Comparison of ENCODE assay signal across 12 mouse cellular contexts in the genomic region with DNA sequence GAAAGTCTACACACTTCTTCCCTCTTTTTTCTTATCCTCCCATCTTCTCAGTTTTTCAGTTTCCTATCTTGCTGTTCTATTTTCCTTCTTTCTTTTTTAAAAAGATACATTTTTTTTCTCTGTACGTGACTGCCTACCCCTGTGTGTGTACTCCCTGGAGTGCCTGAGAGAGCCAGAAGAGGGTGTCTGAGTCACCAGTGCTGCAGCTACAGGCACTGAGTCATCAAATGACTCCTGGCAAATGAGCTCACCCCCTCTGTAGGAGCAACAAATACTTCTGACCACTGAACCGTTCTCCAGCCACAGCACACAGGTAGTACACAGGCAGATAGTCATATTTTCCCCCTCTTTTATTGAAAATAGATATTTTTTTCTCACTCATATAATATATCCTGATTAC. TPM values are rescaled to one million over a fixed set of nuclear protein-coding genes. Genes with fewer than 3 reads are reported as not detected.
DNase-seq lines count a peak whose midpoint lies in the region; ATAC-seq and TF ChIP-seq lines count a peak whose summit lies in the region.
"Had no signal": no experiment of that assay in that cellular context is flagged by ENCODE, and none has a peak within 500 bp of the region (broad histone marks: within the 10 kb centered on the region; RNA-seq: fewer than 3 reads in every experiment).

No protein-coding gene starts in this region.

- H3K27me3 ChIP-seq in kidney, postnatal 0 days (ENCODE audit: insufficient read depth, low read length), result no peaks in the 10 kb centered on the region
- H3K27me3 ChIP-seq in C2C12 (ENCODE audit: control insufficient read depth, insufficient read depth, insufficient read length), result no peaks in the 10 kb centered on the region
- H3K27me3 ChIP-seq: liver, embryonic 12.5 days; neural tube, embryonic 12.5 days had no signal

- ATAC-seq in cerebellum, adult (ENCODE audit: insufficient number of reproducible peaks, low FRiP score, low TSS enrichment), result peak; percentile 78
- peak; percentile 96 for ATAC-seq in kidney, postnatal 0 days (replicated peaks; ENCODE audit: low FRiP score, low read depth)
- ATAC-seq in hematopoietic stem cell, adult 5-6 weeks (replicated peaks in 1 of 2; ENCODE audit: insufficient read depth in 1 of 2, low FRiP score in 2 of 2, low TSS enrichment in 1 of 2, low read depth in 1 of 2, poor library complexity in 2 of 2, severe bottlenecking in 2 of 2), result peak; percentile 76 to 82
- ATAC-seq: liver, embryonic 12.5 days had no signal

- H3ac ChIP-seq in C2C12 (ENCODE audit: control insufficient read depth, insufficient read length, low read depth), result no peak overlapping the region

- no peaks in the 10 kb centered on the region for H3K36me3 ChIP-seq in kidney, postnatal 0 days (ENCODE audit: insufficient read depth, low read length)
- no peaks in the 10 kb centered on the region for H3K36me3 ChIP-seq in C2C12 (ENCODE audit: control insufficient read depth, insufficient read depth)
- H3K36me3 ChIP-seq: liver, embryonic 12.5 days; neural tube, embryonic 12.5 days had no signal

- no peak overlapping the region for H3K9ac ChIP-seq in kidney, postnatal 0 days (ENCODE audit: low read depth, low read length)
- H3K9ac ChIP-seq: liver, embryonic 12.5 days; neural tube, embryonic 12.5 days had no signal

- no peak overlapping the region for H3K4me2 ChIP-seq in kidney, postnatal 0 days (ENCODE audit: low read length)
- H3K4me2 ChIP-seq: liver, embryonic 12.5 days; midbrain, embryonic 11.5 days; neural tube, embryonic 12.5 days had no signal

- DNase-seq in cerebellum, adult 9-10 months, result no peak
- DNase-seq in kidney, postnatal 0 days (ENCODE audit: low spot score), result peak; percentile 57
- no peak for DNase-seq in kidney, postnatal 25 days
- no peak for DNase-seq in right cerebral cortex, postnatal 4 days
- no peak for DNase-seq in right cerebral cortex, adult 2 months (ENCODE audit: low spot score in 2 of 2)
- DNase-seq: heart, postnatal 10 days had no signal

- H3K27ac ChIP-seq in kidney, postnatal 0 days, result no peak overlapping the region
- H3K27ac ChIP-seq: liver, embryonic 12.5 days; neural tube, embryonic 12.5 days had no signal

- WGBS in kidney, postnatal 0 days, result 45% methylated on average over 2 of the region's 2 CpGs

- no peaks in the 10 kb centered on the region for H3K4me1 ChIP-seq in kidney, postnatal 0 days (replicated peaks; ENCODE audit: insufficient read depth, low read length)
- H3K4me1 ChIP-seq: liver, embryonic 12.5 days; neural tube, embryonic 12.5 days had no signal

- H3K4me3 ChIP-seq in kidney, postnatal 0 days (replicated peaks; ENCODE audit: low read depth, low read length), result no peak overlapping the region
- H3K4me3 ChIP-seq in C2C12 (ENCODE audit: insufficient read depth, poor library complexity, severe bottlenecking), result no peak overlapping the region
- H3K4me3 ChIP-seq: liver, embryonic 12.5 days; neural tube, embryonic 12.5 days had no signal

- no peaks in the 10 kb centered on the region for H3K79me3 ChIP-seq in C2C12 (ENCODE audit: low read depth)

- H3K79me2 ChIP-seq in C2C12 (ENCODE audit: control insufficient read depth, insufficient read depth), result no peaks in the 10 kb centered on the region

- no peaks in the 10 kb centered on the region for H3K9me3 ChIP-seq in kidney, postnatal 0 days (replicated peaks; ENCODE audit: low read length)
- H3K9me3 ChIP-seq: liver, embryonic 12.5 days; neural tube, embryonic 12.5 days had no signal

- peak; percentile 61 for TF ChIP-seq CTCF in kidney, postnatal 0 days (IDR thresholded peaks at IDR 0.05; ENCODE audit: low read depth)
- TF ChIP-seq CTCF in C2C12 (IDR thresholded peaks at IDR 0.05; ENCODE audit: control insufficient read depth, insufficient read depth, insufficient read length), result no peak

TF ChIP-seq in C2C12, 6 proteins besides CTCF, POLR2A, EP300 and RAD21:
- TF ChIP-seq FOSL1 (IDR thresholded peaks at IDR 0.05; ENCODE audit: insufficient read depth, low read length, poor library complexity, severe bottlenecking) (peak; percentile 68), CEBPB (IDR thresholded peaks at IDR 0.05; ENCODE audit: low read depth) (no peak), MYOD1 (IDR thresholded peaks at IDR 0.05; ENCODE audit: control insufficient read depth, insufficient read length, low read depth) (peak; percentile 47)

RNA-seq across cellular contexts. Expression of a gene that starts 8.2 kb away (rescaled TPM):
- polyA plus RNA-seq in kidney, postnatal 0 days (2015; fragmentation: Nextera tagmentation; extraction: Ambion mirVana), result 29.9 and 35.4 TPM in 2 replicates
- polyA plus RNA-seq in C2C12 (2012; fragmentation: generic; extraction: Trizol), result not detected
- 1,272 and 1,485 TPM in 2 replicates for total RNA-seq in hematopoietic stem cell, adult 5-6 weeks (2017)

Comparison
In these comparisons a context has a peak if more than half of its experiments do, and no peak if none do; other contexts are left out.
1. RNA of a gene that starts 8.2 kb away (polyA plus RNA-seq): 29.9 to 35.4 TPM in kidney, postnatal 0 days; not detected in C2C12 (single experiment); every median in the first group is over 10 times any median in the second.
2. Peak in every context shown above with its lines, with median percentiles within 50 percentile points of each other: ATAC-seq.